9 mouse cellular contexts compared by ENCODE assay signal in genomic region chr7:4502421-4503090, GRCm38 (mm10). TPM values are rescaled to one million over a fixed set of nuclear protein-coding genes. Genes with fewer than 3 reads are reported as not detected.
DNase-seq lines count a peak whose midpoint lies in the region; ATAC-seq lines count a peak whose summit lies in the region.
"Had no signal": no experiment of that assay in that cellular context is flagged by ENCODE, and none has a peak within 500 bp of the region (broad histone marks: within the 10 kb centered on the region; RNA-seq: fewer than 3 reads in every experiment).

No protein-coding gene starts in this region.

- H3K27ac ChIP-seq in forebrain, embryonic 12.5 days: no peak overlapping the region
- peak overlapping the region; percentile 90 for H3K27ac ChIP-seq in liver, embryonic 13.5 days

- peak; percentile 52 for DNase-seq in cerebellum, adult 11 months
- peak; percentile 26 to 30 for DNase-seq in urinary bladder, postnatal 36 days (ENCODE audit: low spot score in 2 of 2)
- DNase-seq in urinary bladder, adult 2 months (ENCODE audit: low spot score): no peak
- peak; percentile 81 for DNase-seq in kidney, adult 9 months
- peak; percentile 56 for DNase-seq in liver, embryonic 13.5 days
- peak; percentile 46 for DNase-seq in right cerebral cortex, postnatal 25 days

- H3K4me1 ChIP-seq in forebrain, embryonic 12.5 days: peaks cover 38% of the 10 kb centered on the region
- H3K4me1 ChIP-seq in liver, embryonic 13.5 days (replicated peaks): peaks cover 70% of the 10 kb centered on the region

- peak overlapping the region; percentile 97 for H3K9ac ChIP-seq in forebrain, embryonic 12.5 days
- peak overlapping the region; percentile 98 for H3K9ac ChIP-seq in liver, embryonic 13.5 days

- 11% methylated on average over 14 of the region's 14 CpGs for WGBS in forebrain, embryonic 12.5 days
- WGBS in liver, embryonic 13.5 days (ENCODE audit: insufficient replicate concordance): 7% methylated on average over 14 of the region's 14 CpGs

- H3K9me3 ChIP-seq in forebrain, embryonic 12.5 days: no peaks in the 10 kb centered on the region
- H3K9me3 ChIP-seq in liver, embryonic 13.5 days (replicated peaks): no peaks in the 10 kb centered on the region

- H3K4me2 ChIP-seq in forebrain, embryonic 12.5 days: peak overlapping the region; percentile 87
- peak overlapping the region; percentile 87 for H3K4me2 ChIP-seq in liver, embryonic 13.5 days

- H3K27me3 ChIP-seq in forebrain, embryonic 12.5 days: no peaks in the 10 kb centered on the region
- no peaks in the 10 kb centered on the region for H3K27me3 ChIP-seq in liver, embryonic 13.5 days
- H3K27me3 ChIP-seq: Patski had no signal

- ATAC-seq in cerebellum, adult (ENCODE audit: insufficient number of reproducible peaks, low FRiP score, low TSS enrichment): no peak
- peak; percentile 5; the same call in 1 of the 2 replicates for ATAC-seq in forebrain, embryonic 12.5 days (ENCODE audit: low FRiP score)
- no peak for ATAC-seq in liver, embryonic 13.5 days (ENCODE audit: low read depth)

- no peaks in the 10 kb centered on the region for H3K36me3 ChIP-seq in forebrain, embryonic 12.5 days (replicated peaks)
- peaks cover 12% of the 10 kb centered on the region; the same call in 1 of the 2 replicates for H3K36me3 ChIP-seq in liver, embryonic 13.5 days

- peak overlapping the region; percentile 95 for H3K4me3 ChIP-seq in forebrain, embryonic 12.5 days (replicated peaks)
- H3K4me3 ChIP-seq in liver, embryonic 13.5 days (replicated peaks): peak overlapping the region; percentile 95

RNA-seq across cellular contexts. Expression of gene Ppp1r12c, which starts 1.1 kb away (rescaled TPM):
- polyA plus RNA-seq in urinary bladder, adult 2 months (2012; rRNA removed): 72.0 and 159 TPM in 2 replicates
- 54.6 and 59.7 TPM in 2 replicates for polyA plus RNA-seq in forebrain, embryonic 12.5 days (2016; fragmentation: Nextera tagmentation; extraction: Ambion mirVana)
- polyA plus RNA-seq in liver, embryonic 13.5 days (2015; fragmentation: Nextera tagmentation; extraction: Ambion mirVana): 17.1 and 18.8 TPM in 2 replicates

RNA-seq across cellular contexts. Expression of gene Tnnt1, which starts 13.6 kb away (rescaled TPM):
- 7.5 and 8.8 TPM in 2 replicates for polyA plus RNA-seq in urinary bladder, adult 2 months (2012; rRNA removed)
- polyA plus RNA-seq in forebrain, embryonic 12.5 days (2016; fragmentation: Nextera tagmentation; extraction: Ambion mirVana): 5.6 and 8.3 TPM in 2 replicates
- polyA plus RNA-seq in liver, embryonic 13.5 days (2015; fragmentation: Nextera tagmentation; extraction: Ambion mirVana): 13.2 and 13.4 TPM in 2 replicates
- polyA plus RNA-seq: Patski had no signal

RNA-seq across cellular contexts. Expression of gene Tnni3, which starts 21.5 kb away (rescaled TPM):
- 5.1 and 5.5 TPM in 2 replicates for polyA plus RNA-seq in urinary bladder, adult 2 months (2012; rRNA removed)
- 2.2 and 2.4 TPM in 2 replicates for polyA plus RNA-seq in forebrain, embryonic 12.5 days (2016; fragmentation: Nextera tagmentation; extraction: Ambion mirVana)
- polyA plus RNA-seq in liver, embryonic 13.5 days (2015; fragmentation: Nextera tagmentation; extraction: Ambion mirVana): 1.1 and 4.5 TPM in 2 replicates

RNA-seq across cellular contexts. Expression of gene Dnaaf3, which starts 29.7 kb away (rescaled TPM):
- polyA plus RNA-seq in urinary bladder, adult 2 months (2012; rRNA removed): 3.5 and 4.0 TPM in 2 replicates
- 1.7 and 2.9 TPM in 2 replicates for polyA plus RNA-seq in forebrain, embryonic 12.5 days (2016; fragmentation: Nextera tagmentation; extraction: Ambion mirVana)
- polyA plus RNA-seq in liver, embryonic 13.5 days (2015; fragmentation: Nextera tagmentation; extraction: Ambion mirVana): 0.13 and 0.24 TPM in 2 replicates

RNA-seq across cellular contexts. Expression of gene Eps8l1, which starts 42.1 kb away (rescaled TPM):
- 19.2 and 21.2 TPM in 2 replicates for polyA plus RNA-seq in urinary bladder, adult 2 months (2012; rRNA removed)
- 3.6 and 4.1 TPM in 2 replicates for polyA plus RNA-seq in forebrain, embryonic 12.5 days (2016; fragmentation: Nextera tagmentation; extraction: Ambion mirVana)
- polyA plus RNA-seq in liver, embryonic 13.5 days (2015; fragmentation: Nextera tagmentation; extraction: Ambion mirVana): 1.4 TPM in 2 replicates
